Comparison of ENCODE assay signal across 9 mouse cellular contexts in the genomic region with DNA sequence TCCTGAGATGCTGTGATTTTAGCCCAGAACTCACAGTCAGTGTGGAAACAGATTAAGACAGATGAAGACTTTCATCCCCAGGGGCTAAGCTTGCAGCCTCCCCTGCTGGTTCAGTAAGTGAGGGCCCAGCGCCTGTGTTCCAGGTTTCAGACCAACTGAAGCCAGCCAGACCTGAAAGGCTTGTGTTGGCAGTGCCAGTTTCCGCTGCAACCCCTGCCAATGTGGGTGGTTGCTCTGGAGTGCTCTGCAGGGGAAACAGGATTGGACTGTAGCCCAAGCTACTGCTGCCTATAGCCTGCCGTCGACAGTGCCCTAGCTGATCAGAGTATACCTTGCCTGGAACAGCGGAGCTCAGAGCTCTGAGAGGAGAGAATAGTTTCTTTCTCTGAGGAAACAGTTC. TPM values are rescaled to one million over a fixed set of nuclear protein-coding genes. Genes with fewer than 3 reads are reported as not detected.
DNase-seq lines count a peak whose midpoint lies in the region; ATAC-seq and TF ChIP-seq lines count a peak whose summit lies in the region.
"Had no signal": no experiment of that assay in that cellular context is flagged by ENCODE, and none has a peak within 500 bp of the region (broad histone marks: within the 10 kb centered on the region; RNA-seq: fewer than 3 reads in every experiment).

No protein-coding gene starts in this region.

- no peaks in the 10 kb centered on the region for H3K9me3 ChIP-seq in CH12.LX (replicated peaks; ENCODE audit: low read length)
- H3K9me3 ChIP-seq in lung, postnatal 0 days (ENCODE audit: low read length) = no peaks in the 10 kb centered on the region

- no peaks in the 10 kb centered on the region for H3K27me3 ChIP-seq in CH12.LX (replicated peaks)
- no peaks in the 10 kb centered on the region for H3K27me3 ChIP-seq in lung, postnatal 0 days (replicated peaks; ENCODE audit: insufficient read depth, low read length)

- TF ChIP-seq CTCF in CH12.LX (conservative IDR thresholded peaks at IDR 0.05 in 1 of 2, IDR thresholded peaks at IDR 0.05 in 1 of 2; ENCODE audit: low read depth in 2 of 2, low read length in 2 of 2) = peak in 1 of 2 experiments; percentile 35; a peak in 2 of 4 replicates
- peak; percentile 68 for TF ChIP-seq CTCF in lung, postnatal 0 days (IDR thresholded peaks at IDR 0.05)

- H3K9ac ChIP-seq in CH12.LX (ENCODE audit: insufficient read depth, low read depth) = no peak overlapping the region
- H3K9ac ChIP-seq in lung, postnatal 0 days (replicated peaks; ENCODE audit: low read depth) = no peak overlapping the region

- no peak overlapping the region for H3K27ac ChIP-seq in CH12.LX (ENCODE audit: insufficient read depth, low read depth)
- H3K27ac ChIP-seq in lung, postnatal 0 days (ENCODE audit: low read length) = no peak overlapping the region
- H3K27ac ChIP-seq: macrophage had no signal

- no peaks in the 10 kb centered on the region for H3K79me2 ChIP-seq in CH12.LX (replicated peaks; ENCODE audit: control insufficient read depth, extremely low read depth, insufficient read depth, poor library complexity, severe bottlenecking)

- dilution Hi-C loops in CH12.LX (cut with MboI; ENCODE audit: extremely low pct_ligation_motif_present, extremely low pct_unique_long_range_greater_than_20kb, low sequenced_read_pairs) = no loop called here

- no peak for TF ChIP-seq POLR2A in CH12.LX (IDR thresholded peaks at IDR 0.05; ENCODE audit: low read depth, low read length)

- in situ Hi-C loops in CH12.LX (cut with MboI; ENCODE audit: low pct_ligation_motif_present, low pct_unique_long_range_greater_than_20kb, low sequenced_read_pairs) = no loop called here

- TF ChIP-seq EP300 in CH12.LX (IDR thresholded peaks at IDR 0.05; ENCODE audit: low read length) = no peak
- no peak for TF ChIP-seq EP300 in lung, postnatal 0 days (IDR thresholded peaks at IDR 0.05)

- 55% methylated on average over 5 of the region's 5 CpGs for WGBS in lung, postnatal 0 days

- no peak overlapping the region for H3K4me2 ChIP-seq in CH12.LX (ENCODE audit: insufficient read depth, low read depth, poor library complexity, severe bottlenecking)
- H3K4me2 ChIP-seq in lung, postnatal 0 days (replicated peaks; ENCODE audit: low read depth, low read length) = no peak overlapping the region

- ATAC-seq in frontal cortex, adult (ENCODE audit: low TSS enrichment) = peak; percentile 84
- ATAC-seq in lung, postnatal 0 days = peak; percentile 69
- no peak for ATAC-seq in erythroid progenitor cell, adult 5-6 weeks (replicated peaks; ENCODE audit: low FRiP score, poor library complexity, severe bottlenecking)

- no peak overlapping the region for H3K4me3 ChIP-seq in CH12.LX (replicated peaks in 1 of 3; ENCODE audit: low read depth in 2 of 3, low read length in 2 of 3, poor library complexity in 1 of 3)
- H3K4me3 ChIP-seq in lung, postnatal 0 days (ENCODE audit: low read depth, low read length) = no peak overlapping the region

- H3K4me1 ChIP-seq in CH12.LX (ENCODE audit: control insufficient read depth in 1 of 2, insufficient read depth in 2 of 2) = peaks cover 30 to 41% of the 10 kb centered on the region in 2 experiments
- peaks cover 7% of the 10 kb centered on the region; the same call in 1 of the 2 replicates for H3K4me1 ChIP-seq in lung, postnatal 0 days (ENCODE audit: insufficient read depth, low read depth, low read length)

- TF ChIP-seq RAD21 in CH12.LX (IDR thresholded peaks at IDR 0.05; ENCODE audit: low read depth, low read length) = peak; percentile 26

- peaks cover 0 to 30% of the 10 kb centered on the region in 2 experiments for H3K36me3 ChIP-seq in CH12.LX (replicated peaks in 1 of 2; ENCODE audit: control insufficient read depth in 1 of 2, insufficient read depth in 1 of 2, low read length in 1 of 2)
- no peaks in the 10 kb centered on the region for H3K36me3 ChIP-seq in lung, postnatal 0 days (ENCODE audit: insufficient read depth, low read length)

- no peak for DNase-seq in frontal cortex, postnatal 14 days (ENCODE audit: low spot score in 2 of 2)
- no peak for DNase-seq in CH12.LX (ENCODE audit: extremely low read depth)
- peak; percentile 76 to 84 for DNase-seq in cerebellum, postnatal 14 days
- DNase-seq in kidney, adult 8-10 months = peak; percentile 59 to 71
- peak; percentile 70 for DNase-seq in lung, postnatal 0 days (ENCODE audit: low spot score)
- DNase-seq in thymus, postnatal 25 days = no peak

TF ChIP-seq in CH12.LX, 34 proteins besides CTCF, POLR2A, EP300 and RAD21:
- TF ChIP-seq RCOR1 (conservative IDR thresholded peaks at IDR 0.05; ENCODE audit: low read depth, low read length) = no peak
- TF ChIP-seq HCFC1 (IDR thresholded peaks at IDR 0.05; ENCODE audit: low read depth, low read length) = no peak
- peak; percentile 29 for TF ChIP-seq SMC3 (IDR thresholded peaks at IDR 0.05; ENCODE audit: low read depth, low read length)

RNA-seq across cellular contexts. Expression of gene Hic1, which starts 37.0 kb away (rescaled TPM):
- total RNA-seq in CH12.LX (2012; rRNA removed) = 6.4 and 9.6 TPM in 2 replicates
- total RNA-seq in CH12.LX (2014; rRNA removed) = 2.8 and 2.9 TPM in 2 replicates
- 4.3 and 5.7 TPM in 2 replicates for polyA plus RNA-seq in CH12.LX (2012; ENCODE audit: insufficient read length, low read depth)
- 9.9 and 13.4 TPM in 2 replicates for polyA plus RNA-seq in lung, postnatal 0 days (2015; fragmentation: Nextera tagmentation; extraction: Ambion mirVana)
- not detected in 2 replicates for total RNA-seq in erythroid progenitor cell, adult 5-6 weeks (2015; ENCODE audit: low replicate concordance)
- total RNA-seq in erythroid progenitor cell, adult 5-6 weeks (2017; ENCODE audit: low replicate concordance) = not detected in 2 replicates
- polyA plus RNA-seq: macrophage had no signal

RNA-seq across cellular contexts. Expression of gene Ovca2, which starts 46.4 kb away (rescaled TPM):
- total RNA-seq in CH12.LX (2012; rRNA removed) (20.7 and 28.4 TPM in 2 replicates), CH12.LX (2014; rRNA removed) (68.4 and 86.9 TPM in 2 replicates)
- 28.6 and 32.1 TPM in 2 replicates for polyA plus RNA-seq in CH12.LX (2012; ENCODE audit: insufficient read length, low read depth)
- 19.7 and 22.0 TPM in 2 replicates for polyA plus RNA-seq in lung, postnatal 0 days (2015; fragmentation: Nextera tagmentation; extraction: Ambion mirVana)
- total RNA-seq in erythroid progenitor cell, adult 5-6 weeks (2015; ENCODE audit: low replicate concordance) = 4.2 and 15.1 TPM in 2 replicates
- total RNA-seq in erythroid progenitor cell, adult 5-6 weeks (2017; ENCODE audit: low replicate concordance) = 1.9 and 4.2 TPM in 2 replicates

RNA-seq across cellular contexts. Expression of gene Dph1, which starts 58.8 kb away (rescaled TPM):
- 47.7 and 50.6 TPM in 2 replicates for total RNA-seq in CH12.LX (2012; rRNA removed)
- 56.4 and 57.0 TPM in 2 replicates for total RNA-seq in CH12.LX (2014; rRNA removed)
- polyA plus RNA-seq in CH12.LX (2012; ENCODE audit: insufficient read length, low read depth) = 50.9 and 54.7 TPM in 2 replicates
- polyA plus RNA-seq in lung, postnatal 0 days (2015; fragmentation: Nextera tagmentation; extraction: Ambion mirVana) = 11.3 and 14.8 TPM in 2 replicates
- not detected in 2 replicates for total RNA-seq in erythroid progenitor cell, adult 5-6 weeks (2015; ENCODE audit: low replicate concordance)
- total RNA-seq in erythroid progenitor cell, adult 5-6 weeks (2017; ENCODE audit: low replicate concordance) = 1.1 and 6.3 TPM in 2 replicates

Comparison
In these comparisons a context has a peak if more than half of its experiments do, and no peak if none do; other contexts are left out.
1. DNase-seq: peak in cerebellum, postnatal 14 days (2 of 2), kidney, adult 8-10 months (2 of 2) and lung, postnatal 0 days (single experiment); none in frontal cortex, postnatal 14 days (0 of 2), CH12.LX (single experiment) and thymus, postnatal 25 days (single experiment).
2. RNA of gene Dph1, which starts 58.8 kb away (total RNA-seq): 47.7 to 57.0 TPM in CH12.LX; 1.1 to 6.3 TPM in erythroid progenitor cell, adult 5-6 weeks; every median in the first group is over 4 times any median in the second.